Mouse (Mus musculus) bone marrow, adult 2 months (tissue): ENCODE data around the gene Morc2a.

ENCODE experiments used
- CTCF ChIP-seq: fragments of 200-500 bp; IDR thresholded peaks from 2 replicates; pipeline ENCODE4 v1.5.1; 2011; ENCODE audit warnings: low read length, control low read depth; ENCODE audit not compliant: control insufficient read depth, insufficient read depth
- POLR2A ChIP-seq: fragments of 200-500 bp; IDR thresholded peaks from 2 replicates; pipeline ENCODE4 v1.6.1; 2011; ENCODE audit warnings: low read depth, mild to moderate bottlenecking, control low read depth, low read length, borderline replicate concordance; ENCODE audit not compliant: control insufficient read depth

- no peak for TF ChIP-seq CTCF
- no peak for TF ChIP-seq POLR2A
These were observed 67.7 kb downstream of the Morc2a start for GRCm38 (mm10) chr11:3716662-3717061.
